Mouse (Mus musculus): ENCODE results near the gene Magohb.

- no peak for TF ChIP-seq CTCF (IDR thresholded peaks at IDR 0.05; ENCODE audit: low read depth)
- no peak for TF ChIP-seq EP300 (IDR thresholded peaks at IDR 0.05; ENCODE audit: low read depth)
These were observed 28.9 kb downstream of the Magohb start for GRCm38 (mm10) chr6:131264175-131264574.
